Mouse (Mus musculus) cortical plate, adult 2 months (tissue): ENCODE results near the gene Ier5.

Source experiments
- CTCF ChIP-seq: fragments of 200-500 bp; IDR thresholded peaks from 2 replicates; pipeline ENCODE4 v1.5.1; 2011; ENCODE audit warnings: mild to moderate bottlenecking, control low read depth, low read length; ENCODE audit not compliant: insufficient read depth; ENCODE audit errors: extremely low read depth
- POLR2A ChIP-seq: fragments of 200-500 bp; IDR thresholded peaks from 2 replicates; pipeline ENCODE4 v1.6.1; 2011; ENCODE audit warnings: mild to moderate bottlenecking, low read length, control low read depth; ENCODE audit not compliant: insufficient read depth; ENCODE audit errors: extremely low read depth

GRCm38 (mm10) chr1:155060832-155061801, 38.3 kb downstream of the Ier5 start:
- no peak for TF ChIP-seq POLR2A
- TF ChIP-seq CTCF: no peak
